Mouse (Mus musculus): ENCODE measurements around the gene Apof. TPM values are rescaled to one million over a fixed set of nuclear protein-coding genes. Genes with fewer than 3 reads are reported as not detected.

Gene Apof
- polyA plus RNA-seq, 1 experiment, result not detected

DNA sequence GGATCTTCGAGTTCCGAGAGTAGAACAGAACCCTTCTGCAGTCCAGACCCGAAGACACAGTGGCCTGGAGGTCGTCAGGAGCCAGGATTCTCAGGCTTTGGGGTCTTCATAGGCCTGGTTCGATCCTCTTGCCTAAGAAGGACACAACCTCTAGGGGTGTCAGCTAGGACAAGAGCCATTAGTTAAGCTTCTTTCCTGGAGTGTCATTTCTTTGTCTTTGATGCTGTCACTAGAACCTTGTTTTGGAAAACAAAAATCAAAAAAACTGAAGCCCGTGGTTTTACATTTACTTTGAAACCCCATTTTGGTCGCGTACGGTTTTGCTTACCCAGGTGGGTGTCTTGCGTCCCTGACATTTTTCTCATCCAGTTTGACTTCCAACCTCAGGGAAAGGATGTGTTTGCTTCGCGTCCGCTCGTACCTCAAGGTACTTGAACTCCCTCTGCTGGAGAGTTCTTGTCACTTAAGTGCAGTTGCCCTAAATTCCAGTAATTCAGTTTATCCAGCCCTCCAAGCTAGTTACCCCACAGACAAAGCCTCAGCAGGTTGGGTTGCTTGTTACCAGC lies 36.0 kb upstream of the Apof start:
- TF ChIP-seq CTCF (IDR thresholded peaks at IDR 0.05; ENCODE audit: insufficient read depth, low read depth, low read length), result peak; percentile 15; the same call in 1 of the 2 replicates
- TF ChIP-seq POLR2A (IDR thresholded peaks at IDR 0.05; ENCODE audit: insufficient read depth, low read depth, low read length), result no peak
- H3K27ac ChIP-seq (ENCODE audit: insufficient read depth, low read depth, low read length), result peak overlapping the region; percentile 97
- H3K4me3 ChIP-seq (ENCODE audit: insufficient read depth, low read depth, low read length), result peak overlapping the region; percentile 99
- H3K4me1 ChIP-seq (ENCODE audit: control insufficient read depth, insufficient read depth, low read length), result no peaks in the 10 kb centered on the region; the same call in 1 of the 2 replicates
- WGBS, result under 1% methylated on average over 14 of the region's 14 CpGs

DNA sequence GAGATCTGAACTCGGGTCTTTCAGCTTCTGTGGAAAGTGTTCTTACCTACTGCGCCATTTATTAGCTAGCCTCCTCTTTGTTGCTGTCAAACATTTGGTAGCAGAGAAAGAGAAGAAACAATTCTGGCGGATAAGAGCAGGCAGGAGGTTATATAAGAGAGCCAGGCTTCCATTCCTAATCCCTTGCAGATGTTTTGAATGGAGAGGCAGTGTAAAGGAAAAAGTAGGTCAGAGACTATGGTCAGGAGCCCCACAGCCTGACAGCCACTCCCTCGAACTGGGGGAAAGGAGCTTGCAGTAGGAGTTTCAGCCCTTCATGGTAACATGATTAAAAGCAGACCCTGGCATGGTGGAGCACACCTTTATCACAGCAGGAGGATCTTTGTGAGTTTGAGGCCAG lies 32.1 kb upstream of the Apof start:
- peaks cover 8% of the 10 kb centered on the region; the same call in 1 of the 2 replicates for H3K4me1 ChIP-seq (ENCODE audit: control insufficient read depth, insufficient read depth, low read length)
- TF ChIP-seq POLR2A (IDR thresholded peaks at IDR 0.05; ENCODE audit: insufficient read depth, low read depth, low read length) (no peak), CTCF (IDR thresholded peaks at IDR 0.05; ENCODE audit: insufficient read depth, low read depth, low read length) (no peak)
- no peak overlapping the region for H3K27ac ChIP-seq (ENCODE audit: insufficient read depth, low read depth, low read length)
- WGBS, result 33% methylated on average over 4 of the region's 4 CpGs
- H3K4me3 ChIP-seq (ENCODE audit: insufficient read depth, low read depth, low read length), result no peak overlapping the region

DNA sequence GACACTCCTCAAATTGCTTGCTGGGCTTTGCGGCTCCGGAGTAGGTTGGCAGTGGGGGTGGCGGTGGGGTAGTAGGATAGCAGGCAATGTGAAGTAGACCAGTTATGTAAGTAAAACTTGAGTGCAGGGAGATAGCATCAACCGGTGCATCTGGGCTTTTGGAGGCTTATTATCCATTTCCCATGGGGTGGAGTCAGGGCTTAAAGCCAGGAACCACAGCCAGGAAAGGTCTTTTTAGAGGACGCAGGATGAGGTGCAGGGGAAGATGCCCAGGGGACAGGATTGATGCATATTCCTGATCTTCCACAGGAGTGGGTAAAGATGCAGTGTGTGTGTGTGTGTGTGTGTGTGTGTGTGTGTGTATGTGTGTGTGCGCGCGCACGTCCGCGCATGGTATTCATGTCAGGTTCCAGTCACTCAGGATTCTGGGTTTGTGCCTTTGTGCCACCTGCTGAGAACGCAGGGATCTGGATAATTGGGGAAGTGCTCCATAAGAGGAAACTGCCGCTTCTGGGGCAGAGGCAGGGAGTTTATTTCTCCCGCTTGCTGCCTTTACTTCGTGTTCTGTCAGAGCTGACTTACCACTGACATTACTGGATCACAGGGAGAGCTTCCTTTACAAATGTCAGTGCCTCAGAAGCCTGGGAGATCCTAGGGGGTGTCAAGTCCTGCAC lies 30.5 kb upstream of the Apof start:
- Histone ChIP-seq H3K27ac (ENCODE audit: insufficient read depth, low read depth, low read length) (no peak overlapping the region), H3K4me3 (ENCODE audit: insufficient read depth, low read depth, low read length) (no peak overlapping the region), H3K4me1 (ENCODE audit: control insufficient read depth, insufficient read depth, low read length) (peaks cover 8% of the 10 kb centered on the region; the same call in 1 of the 2 replicates)
- TF ChIP-seq CTCF (IDR thresholded peaks at IDR 0.05; ENCODE audit: insufficient read depth, low read depth, low read length) (no peak), POLR2A (IDR thresholded peaks at IDR 0.05; ENCODE audit: insufficient read depth, low read depth, low read length) (no peak)
- WGBS, result 27% methylated on average over 15 of the region's 15 CpGs

DNA sequence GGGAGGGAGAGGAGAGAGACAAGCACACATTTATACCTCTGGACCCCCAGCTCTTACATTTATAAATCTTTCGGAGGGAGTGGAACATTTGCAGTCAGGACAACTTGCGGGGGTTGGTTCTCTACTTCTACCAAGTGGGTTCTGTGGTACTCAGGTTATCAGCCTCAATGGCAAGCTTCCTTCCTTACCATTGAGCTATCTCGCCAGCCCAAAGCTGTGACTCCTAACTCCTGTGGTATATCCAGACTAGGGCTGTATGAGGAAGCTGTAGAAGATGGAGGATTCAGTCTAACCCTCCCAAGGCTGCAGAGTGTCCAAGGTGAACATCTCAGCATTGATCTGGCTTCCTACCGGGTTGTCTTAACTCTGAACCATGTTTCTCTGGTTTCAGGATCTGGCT lies 29.3 kb upstream of the Apof start:
- 99% methylated on average over 4 of the region's 4 CpGs for WGBS
- peaks cover 8% of the 10 kb centered on the region; the same call in 1 of the 2 replicates for H3K4me1 ChIP-seq (ENCODE audit: control insufficient read depth, insufficient read depth, low read length)
- no peak overlapping the region for H3K4me3 ChIP-seq (ENCODE audit: insufficient read depth, low read depth, low read length)
- H3K27ac ChIP-seq (ENCODE audit: insufficient read depth, low read depth, low read length), result no peak overlapping the region
- TF ChIP-seq CTCF (IDR thresholded peaks at IDR 0.05; ENCODE audit: insufficient read depth, low read depth, low read length) (no peak), POLR2A (IDR thresholded peaks at IDR 0.05; ENCODE audit: insufficient read depth, low read depth, low read length) (no peak)

DNA sequence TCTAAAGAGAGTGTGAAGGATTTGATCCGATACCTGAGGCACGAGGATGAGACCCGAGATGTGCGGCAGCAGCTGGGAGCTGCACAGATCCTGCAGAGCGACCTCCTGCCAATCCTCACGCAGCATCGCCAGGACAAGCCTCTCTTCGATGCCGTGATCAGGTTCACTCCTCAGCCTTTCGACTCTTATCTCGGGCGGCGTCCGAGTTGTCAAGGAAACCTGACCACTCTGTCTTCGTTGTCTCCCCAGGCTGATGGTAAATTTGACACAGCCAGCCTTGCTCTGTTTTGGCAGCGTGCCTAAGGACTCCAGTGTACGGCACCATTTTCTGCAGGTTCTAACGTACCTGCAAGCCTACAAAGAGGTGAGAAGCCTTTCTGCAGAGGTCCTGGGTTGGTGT lies 28.3 kb upstream of the Apof start:
- 93% methylated on average over 18 of the region's 18 CpGs for WGBS
- TF ChIP-seq POLR2A (IDR thresholded peaks at IDR 0.05; ENCODE audit: insufficient read depth, low read depth, low read length) (no peak), CTCF (IDR thresholded peaks at IDR 0.05; ENCODE audit: insufficient read depth, low read depth, low read length) (no peak)
- H3K27ac ChIP-seq (ENCODE audit: insufficient read depth, low read depth, low read length), result no peak overlapping the region
- peaks cover 8% of the 10 kb centered on the region; the same call in 1 of the 2 replicates for H3K4me1 ChIP-seq (ENCODE audit: control insufficient read depth, insufficient read depth, low read length)
- H3K4me3 ChIP-seq (ENCODE audit: insufficient read depth, low read depth, low read length), result no peak overlapping the region

DNA sequence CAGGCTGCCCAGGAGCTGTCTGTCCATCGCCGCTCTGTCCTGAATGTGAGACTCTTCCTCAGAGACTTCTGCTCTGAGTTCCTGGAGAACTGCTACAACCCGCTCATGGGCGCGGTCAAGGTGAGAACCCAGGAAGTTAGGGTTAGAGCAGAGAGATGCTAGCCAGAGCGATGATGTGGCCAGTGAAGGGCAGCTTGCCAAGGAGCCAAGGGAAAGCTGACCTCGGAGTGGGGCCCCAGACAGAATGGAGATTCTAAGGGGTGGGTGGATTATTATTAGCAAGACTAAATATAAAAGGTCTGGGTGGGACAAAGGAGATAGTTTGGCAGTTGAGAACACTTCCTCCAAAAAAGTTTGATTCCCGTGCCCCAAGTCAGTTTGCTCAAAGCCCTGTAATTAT lies 25.2 kb upstream of the Apof start:
- WGBS, result 87% methylated on average over 8 of the region's 8 CpGs
- peaks cover 10% of the 10 kb centered on the region for H3K4me1 ChIP-seq (ENCODE audit: control insufficient read depth, insufficient read depth, low read length)
- TF ChIP-seq CTCF (IDR thresholded peaks at IDR 0.05; ENCODE audit: insufficient read depth, low read depth, low read length) (no peak), POLR2A (IDR thresholded peaks at IDR 0.05; ENCODE audit: insufficient read depth, low read depth, low read length) (no peak)
- no peak overlapping the region for H3K4me3 ChIP-seq (ENCODE audit: insufficient read depth, low read depth, low read length)
- no peak overlapping the region for H3K27ac ChIP-seq (ENCODE audit: insufficient read depth, low read depth, low read length)

DNA sequence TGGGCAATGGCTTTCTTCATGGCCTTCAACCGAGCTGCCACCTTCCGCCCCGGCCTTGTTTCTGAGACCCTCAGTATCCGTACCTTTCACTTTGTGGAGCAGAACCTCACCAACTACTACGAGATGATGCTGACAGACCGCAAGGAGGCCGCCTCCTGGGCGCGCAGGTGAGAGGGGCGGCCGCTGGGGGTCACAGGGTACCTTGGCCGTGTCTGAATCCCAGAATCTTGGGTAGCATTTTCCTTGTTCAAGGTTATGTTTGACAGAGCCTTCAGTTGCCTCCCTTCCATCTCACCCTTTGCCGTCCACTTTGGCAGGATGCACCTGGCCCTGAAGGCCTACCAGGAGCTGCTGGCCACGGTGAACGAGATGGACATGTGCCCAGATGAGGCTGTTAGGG lies 24.4 kb upstream of the Apof start:
- H3K4me1 ChIP-seq (ENCODE audit: control insufficient read depth, insufficient read depth, low read length), result peaks cover 9% of the 10 kb centered on the region
- WGBS, result 95% methylated on average over 15 of the region's 15 CpGs
- H3K27ac ChIP-seq (ENCODE audit: insufficient read depth, low read depth, low read length), result no peak overlapping the region
- no peak for TF ChIP-seq POLR2A (IDR thresholded peaks at IDR 0.05; ENCODE audit: insufficient read depth, low read depth, low read length)
- no peak for TF ChIP-seq CTCF (IDR thresholded peaks at IDR 0.05; ENCODE audit: insufficient read depth, low read depth, low read length)
- H3K4me3 ChIP-seq (ENCODE audit: insufficient read depth, low read depth, low read length), result no peak overlapping the region

DNA sequence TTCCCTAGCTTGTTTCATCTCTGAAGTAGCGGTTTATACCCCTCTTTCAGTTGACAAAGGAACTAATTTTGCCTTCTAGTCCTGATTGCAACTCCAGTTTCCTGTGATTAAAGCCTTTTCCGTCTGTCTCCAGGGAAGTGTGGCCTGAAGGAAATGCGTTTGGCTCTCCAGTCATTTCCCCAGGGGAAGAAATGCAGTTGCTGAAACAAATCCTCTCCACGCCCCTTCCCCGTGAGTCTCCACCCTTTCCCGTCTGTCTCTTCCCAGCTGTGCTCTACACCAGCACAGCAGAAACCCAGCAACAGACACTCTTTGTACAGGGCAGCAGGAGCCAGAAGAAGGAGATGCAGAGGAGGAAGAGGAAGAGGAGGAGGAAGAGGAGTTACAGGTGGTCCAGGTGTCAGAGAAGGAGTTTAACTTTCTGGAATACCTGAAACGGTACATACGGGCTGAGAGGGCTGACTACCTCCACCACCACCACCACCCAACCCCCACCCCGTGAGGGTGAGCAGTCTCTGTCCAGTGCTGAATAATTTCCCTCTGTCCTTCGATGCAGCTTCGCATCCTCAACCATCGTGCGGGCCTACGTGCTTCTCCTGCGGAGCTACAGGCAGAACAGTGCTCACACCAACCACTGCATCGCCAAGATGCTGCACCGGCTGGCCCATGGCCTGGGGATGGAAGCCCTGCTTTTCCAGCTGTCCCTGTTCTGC lies 21.3 kb upstream of the Apof start:
- TF ChIP-seq POLR2A (IDR thresholded peaks at IDR 0.05; ENCODE audit: insufficient read depth, low read depth, low read length) (no peak), CTCF (IDR thresholded peaks at IDR 0.05; ENCODE audit: insufficient read depth, low read depth, low read length) (no peak)
- WGBS, result 70% methylated on average over 17 of the region's 17 CpGs
- Histone ChIP-seq H3K4me3 (ENCODE audit: insufficient read depth, low read depth, low read length) (peak overlapping the region; percentile 7; the same call in 1 of the 2 replicates), H3K4me1 (ENCODE audit: control insufficient read depth, insufficient read depth, low read length) (peaks cover 9% of the 10 kb centered on the region), H3K27ac (ENCODE audit: insufficient read depth, low read depth, low read length) (peak overlapping the region; percentile 6; the same call in 1 of the 2 replicates)

DNA sequence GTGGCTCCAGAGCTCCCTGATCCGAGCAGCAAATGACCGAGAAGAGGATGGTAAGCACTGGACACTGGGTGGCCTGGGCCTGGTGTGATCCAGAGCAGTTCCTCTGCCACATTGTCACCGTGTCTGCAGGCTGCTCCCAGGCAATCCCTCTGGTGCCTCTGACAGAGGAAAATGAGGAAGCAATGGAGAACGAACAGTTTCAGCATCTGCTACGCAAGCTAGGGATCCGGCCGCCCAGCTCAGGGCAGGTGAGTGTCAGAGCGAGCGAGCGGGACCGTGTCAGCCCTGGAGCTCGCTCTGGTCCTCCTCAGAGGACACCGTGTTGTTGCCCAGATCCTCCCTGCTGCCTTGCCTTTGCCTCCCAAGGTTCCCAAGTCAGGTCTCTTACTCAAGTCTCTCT lies 17.9 kb upstream of the Apof start:
- no peak overlapping the region for H3K4me3 ChIP-seq (ENCODE audit: insufficient read depth, low read depth, low read length)
- WGBS, result 96% methylated on average over 13 of the region's 13 CpGs
- H3K27ac ChIP-seq (ENCODE audit: insufficient read depth, low read depth, low read length), result no peak overlapping the region
- H3K4me1 ChIP-seq (ENCODE audit: control insufficient read depth, insufficient read depth, low read length), result peaks cover 9% of the 10 kb centered on the region
- no peak for TF ChIP-seq POLR2A (IDR thresholded peaks at IDR 0.05; ENCODE audit: insufficient read depth, low read depth, low read length)
